Mouse (Mus musculus) right cerebral cortex, postnatal 36 days (tissue): ENCODE measurements around the gene Olfr1161.
"Not testable (repeated sequence)": the region's sequence is repeated elsewhere in the genome, so short reads cannot be mapped to it uniquely, and the experiment has no call there.

Experiments used
- DNase-seq, 2 experiments: peaks; one replicate each; pipeline ENCODE4 v3.0.0; 2022; ENCODE audit warnings: low spot score in 2 of 2, mixed read lengths in 1 of 2

The Olfr1161 gene

GRCm38 (mm10) chr2:88022474-88022873 is at the start of gene Olfr1161:
TSS of gene Olfr1161 (plus strand) at chr2:88022774.
- DNase-seq, result not testable (repeated sequence)

- no peak for DNase-seq
These were observed 48.0 kb upstream of the Olfr1161 start, which contains the start of gene Olfr74 for GRCm38 (mm10) chr2:87974563-87974962. TSS of gene Olfr74 (minus strand) at chr2:87974663.

- DNase-seq, result no peak
These were observed 32.8 kb upstream of the Olfr1161 start, which contains the start of gene Olfr1158 for GRCm38 (mm10) chr2:87989813-87990212. TSS of gene Olfr1158 (plus strand) at chr2:87990113.

- no peak for DNase-seq
These were observed 14.9 kb upstream of the Olfr1161 start, which contains the start of gene Olfr1160 for GRCm38 (mm10) chr2:88007515-88008318. TSS of gene Olfr1160 (minus strand) at chr2:88008268.

GRCm38 (mm10) chr2:88037599-88037998 is 15.0 kb downstream of the Olfr1161 start, which contains the start of gene Olfr73:
TSS of gene Olfr73 (minus strand) at chr2:88037699.
- DNase-seq, result no peak

GRCm38 (mm10) chr2:88051029-88051428 is 28.5 kb downstream of the Olfr1161 start, which contains the start of gene Olfr1162:
TSS of gene Olfr1162 (minus strand) at chr2:88051129.
- no peak for DNase-seq

- no peak for DNase-seq
These were observed 41.0 kb downstream of the Olfr1161 start for GRCm38 (mm10) chr2:88063587-88063986.

- no peak for DNase-seq
These were observed 49.2 kb downstream of the Olfr1161 start, which contains the start of gene Olfr1163 for GRCm38 (mm10) chr2:88071730-88072129. TSS of gene Olfr1163 (minus strand) at chr2:88071830.
